In the genomic region with DNA sequence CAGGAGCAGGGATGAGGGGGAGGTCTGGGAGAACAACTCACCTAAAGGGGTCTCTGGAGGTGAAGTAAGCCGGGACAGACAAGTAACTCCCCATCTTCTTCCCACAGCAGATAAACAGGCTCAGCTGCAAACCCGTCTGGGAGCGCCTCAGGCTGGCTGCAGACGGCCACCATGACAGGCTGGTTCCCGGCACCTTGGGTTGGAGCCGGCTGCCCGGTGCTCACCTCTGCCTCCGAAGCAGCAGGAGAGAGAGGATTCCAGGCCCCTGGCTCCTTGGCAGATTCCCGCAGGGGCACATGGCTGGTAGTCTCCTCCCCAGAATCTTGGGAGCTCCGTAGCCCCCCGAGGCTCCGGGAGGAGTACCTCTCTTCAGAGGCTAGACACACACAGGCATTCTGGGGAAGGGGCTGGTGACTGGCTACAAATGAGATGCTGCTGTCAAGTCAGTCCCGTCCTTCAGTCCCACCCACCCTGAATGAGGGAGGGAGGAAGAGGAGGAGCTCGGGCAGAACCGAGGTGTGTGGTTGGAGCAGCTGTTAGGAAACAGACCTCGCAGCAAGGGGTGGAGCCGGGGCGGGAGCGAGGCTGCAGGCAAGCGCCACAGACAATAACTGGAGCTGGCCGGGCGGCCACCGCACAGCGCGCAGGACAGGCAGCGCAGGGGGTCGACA, we compare ENCODE assay signal across 1 mouse cellular context.
TF ChIP-seq lines count a peak whose summit lies in the region.

No protein-coding gene starts in this region.

TF ChIP-seq in myocyte, 11 proteins besides CTCF, POLR2A, EP300 and RAD21 (continued from another document):
- no peak for TF ChIP-seq CEBPB (IDR thresholded peaks at IDR 0.05; ENCODE audit: insufficient read depth, poor library complexity, severe bottlenecking)
TF ChIP-seq in myocyte: peak in this region for 4.
